Mouse (Mus musculus) midbrain, embryonic 15.5 days (tissue): ENCODE measurements around the gene Myo10. TPM values are rescaled to one million over a fixed set of nuclear protein-coding genes. Genes with fewer than 3 reads are reported as not detected.

Experiments used
- ATAC-seq: fragments of 200-750 bp; cut with Nextera tagmentation; replicated peaks from 2 replicates; pipeline ENCODE4 v1.8.0; 2017; ENCODE audit warnings: moderate TSS enrichment
- H3K27ac ChIP-seq: fragments of 300-500 bp; sonication (generic); 2 replicates; pipeline ENCODE4 v1.5.1; 2015; ENCODE audit warnings: mild to moderate bottlenecking, inconsistent platforms
- H3K27me3 ChIP-seq: fragments of 300-500 bp; sonication (generic); replicated peaks from 2 replicates; pipeline ENCODE4 v1.6.1; 2015; ENCODE audit warnings: inconsistent platforms
- H3K36me3 ChIP-seq: fragments of 300-500 bp; sonication (generic); replicated peaks from 2 replicates; pipeline ENCODE4 v1.6.1; 2015; ENCODE audit warnings: inconsistent platforms
- H3K4me1 ChIP-seq: fragments of 300-500 bp; sonication (generic); 2 replicates; pipeline ENCODE4 v1.6.1; 2015; ENCODE audit warnings: inconsistent platforms
- H3K4me2 ChIP-seq: fragments of 300-500 bp; sonication (generic); 2 replicates; pipeline ENCODE4 v1.6.1; 2015; ENCODE audit warnings: inconsistent platforms, mild to moderate bottlenecking, moderate library complexity
- H3K4me3 ChIP-seq: fragments of 300-500 bp; sonication (generic); 2 replicates; pipeline ENCODE4 v1.5.1; 2015; ENCODE audit warnings: mild to moderate bottlenecking, inconsistent platforms
- H3K9ac ChIP-seq: fragments of 300-500 bp; sonication (generic); 2 replicates; pipeline ENCODE4 v1.6.1; 2015; ENCODE audit warnings: mild to moderate bottlenecking, inconsistent platforms
- H3K9me3 ChIP-seq: fragments of 300-500 bp; sonication (generic); 2 replicates; pipeline ENCODE4 v1.6.1; 2016; ENCODE audit warnings: inconsistent platforms
- WGBS: fragments of 180-500 bp; shearing (Covaris S2); methylation state at CpG from one replicate; pipeline ENCODE4 v1.1.7; 2015; ENCODE audit warnings: mixed read lengths; 5-methylcytosine and 5-hydroxymethylcytosine counted together
- polyA plus RNA-seq: library from polyadenylated mRNA; unstranded; fragments of >200 nt; fragmentation: Nextera tagmentation; extraction: Ambion mirVana; gene quantifications from 2 replicates; pipeline ENCODE4 v1.2.1, GENCODE M21; 2015

Myo10 gene
- polyA plus RNA-seq, 1 experiment from 2014 or later = 28.1 TPM

DNA sequence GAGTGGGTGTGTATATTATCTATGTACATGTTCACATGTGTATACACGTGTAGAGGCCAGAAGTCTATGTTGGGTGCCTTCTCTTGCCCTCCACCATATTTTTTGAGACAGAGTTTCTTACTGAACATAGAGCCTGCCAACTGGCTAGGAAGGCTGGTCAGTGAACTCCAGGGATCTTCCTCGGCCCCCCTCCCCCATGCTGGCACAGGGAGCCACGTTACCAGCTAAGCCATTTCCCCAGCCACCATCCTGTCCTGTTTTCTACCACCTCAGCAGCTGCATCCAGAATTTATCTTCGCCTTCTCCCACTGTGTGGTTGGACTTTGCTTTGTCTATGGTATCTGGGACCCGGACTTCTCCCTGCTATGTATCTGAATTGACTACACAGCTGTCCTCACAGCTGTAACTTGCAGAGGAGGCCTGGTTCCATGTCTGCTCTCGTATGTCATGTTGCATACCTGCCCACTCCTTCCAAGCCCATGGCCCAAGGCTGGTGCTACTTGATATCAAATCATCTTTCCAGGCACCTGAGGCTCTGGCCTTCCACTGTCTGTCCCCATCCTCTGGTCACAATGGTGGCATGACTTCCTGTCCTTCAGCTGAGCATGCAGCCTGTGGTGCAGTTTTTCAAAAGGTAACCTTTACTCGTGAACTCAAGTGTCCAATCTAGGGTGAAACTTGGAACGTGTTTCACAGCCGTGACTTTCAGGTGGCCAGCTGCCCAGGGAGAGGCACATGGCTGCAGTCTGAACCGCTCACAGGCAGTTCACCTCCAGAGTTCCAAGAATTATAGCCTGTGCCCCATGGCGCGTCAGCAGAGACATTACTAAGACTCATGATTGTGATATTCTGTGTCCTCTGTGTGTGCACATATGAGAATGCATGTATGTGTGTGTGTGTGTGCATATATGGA lies 18.8 kb downstream of the Myo10 start:
- no peak overlapping the region for H3K27ac ChIP-seq
- H3K4me3 ChIP-seq = no peak overlapping the region
- no peaks in the 10 kb centered on the region for H3K36me3 ChIP-seq
- no peak overlapping the region for H3K9ac ChIP-seq
- no peaks in the 10 kb centered on the region for H3K4me1 ChIP-seq
- no peaks in the 10 kb centered on the region for H3K9me3 ChIP-seq
- 87% methylated on average over 12 of the region's 12 CpGs for WGBS
- H3K27me3 ChIP-seq = no peaks in the 10 kb centered on the region
- H3K4me2 ChIP-seq = no peak overlapping the region
- ATAC-seq = no peak

DNA sequence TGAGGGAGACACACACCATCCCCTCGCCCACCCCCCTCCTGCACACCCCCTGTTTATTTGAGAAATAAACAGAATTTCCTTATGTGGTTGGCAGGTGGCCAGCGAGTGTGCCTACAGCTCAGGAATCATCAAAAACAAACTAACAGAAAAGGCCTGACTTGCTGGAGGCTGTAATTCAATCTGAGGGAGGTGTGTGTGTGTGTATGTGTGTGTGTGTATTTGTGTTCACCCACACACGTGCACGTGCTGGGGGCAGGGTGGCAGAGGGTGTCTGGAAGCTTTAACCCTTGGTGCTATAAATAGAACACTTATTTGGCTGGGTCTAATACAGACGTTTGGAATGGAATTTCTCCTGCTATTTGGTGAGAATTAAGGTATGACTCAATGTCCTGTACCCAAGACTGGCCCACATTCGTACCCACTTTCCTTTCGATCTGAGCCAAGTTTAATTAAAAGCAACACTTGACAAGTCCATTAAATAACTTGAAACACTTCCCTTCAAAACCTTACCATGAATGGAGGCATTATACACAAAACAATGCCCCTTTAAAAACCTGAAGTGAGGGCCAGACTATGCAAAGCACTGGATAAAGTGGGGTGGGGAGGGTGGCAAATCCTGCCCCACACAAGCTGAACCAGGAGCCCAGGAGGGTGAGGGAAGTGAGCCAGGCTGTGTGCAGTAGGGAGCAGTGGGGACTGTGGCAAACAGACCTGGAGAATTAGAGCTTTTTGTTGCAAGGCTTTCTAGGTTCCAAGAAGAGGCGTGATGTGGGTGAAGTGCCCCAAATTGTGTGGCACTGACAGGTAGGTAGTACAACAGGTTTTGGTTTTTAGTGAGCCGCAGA lies 20.1 kb downstream of the Myo10 start:
- H3K9ac ChIP-seq = no peak overlapping the region
- WGBS = 43% methylated on average over 9 of the region's 9 CpGs
- H3K36me3 ChIP-seq = no peaks in the 10 kb centered on the region
- H3K4me1 ChIP-seq = no peaks in the 10 kb centered on the region
- H3K4me3 ChIP-seq = no peak overlapping the region
- no peaks in the 10 kb centered on the region for H3K9me3 ChIP-seq
- H3K4me2 ChIP-seq = no peak overlapping the region
- no peaks in the 10 kb centered on the region for H3K27me3 ChIP-seq
- ATAC-seq = 0 out of 2 replicates have a peak, but pooled peaks have one; percentile 58
- H3K27ac ChIP-seq = no peak overlapping the region

DNA sequence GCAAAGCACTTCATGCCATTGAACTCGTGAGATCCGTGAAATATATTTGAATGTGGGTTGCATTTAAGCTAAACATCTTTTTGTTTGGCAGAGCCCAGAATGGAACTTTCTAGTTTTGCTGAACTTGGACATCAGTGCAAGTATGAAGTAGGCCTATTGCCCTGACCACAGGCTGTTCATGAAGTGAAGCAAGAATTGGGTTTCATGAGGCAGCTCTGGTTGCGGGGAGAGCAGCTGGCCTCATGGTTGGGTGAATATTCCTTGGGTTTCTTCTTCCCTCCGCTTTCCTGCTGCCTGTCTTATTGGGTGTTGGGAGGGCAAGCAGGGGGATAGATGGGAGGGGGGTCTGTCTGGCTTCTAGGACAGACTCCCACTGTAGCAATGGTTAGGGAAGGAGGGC lies 23.5 kb downstream of the Myo10 start:
- Histone ChIP-seq H3K9me3 (no peaks in the 10 kb centered on the region), H3K4me3 (no peak overlapping the region), H3K4me2 (no peak overlapping the region), H3K36me3 (no peaks in the 10 kb centered on the region), H3K27me3 (no peaks in the 10 kb centered on the region), H3K9ac (no peak overlapping the region), H3K4me1 (no peaks in the 10 kb centered on the region), H3K27ac (no peak overlapping the region)
- 89% methylated on average over 4 of the region's 4 CpGs for WGBS
- no peak for ATAC-seq

DNA sequence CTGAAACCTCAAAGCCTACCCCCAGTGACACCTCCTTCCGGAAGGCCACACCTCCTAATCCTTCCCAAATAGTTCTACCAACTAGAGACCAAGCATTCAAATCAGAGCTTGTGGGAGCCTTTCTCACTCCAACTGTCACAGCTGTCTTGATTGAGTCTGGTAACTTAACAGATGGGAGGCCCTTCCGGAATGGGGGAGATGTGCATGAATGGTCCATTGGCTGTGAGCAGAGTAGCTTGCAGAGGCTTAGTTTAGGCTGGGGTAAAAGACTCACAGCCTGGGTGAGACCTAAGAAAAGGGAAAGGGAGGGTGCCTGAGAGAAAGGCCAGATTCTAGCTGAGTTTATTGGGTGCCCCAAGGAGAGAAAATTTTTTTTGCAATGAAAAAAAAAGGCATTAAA lies 26.0 kb downstream of the Myo10 start:
- H3K36me3 ChIP-seq = no peaks in the 10 kb centered on the region
- H3K9ac ChIP-seq = no peak overlapping the region
- H3K4me2 ChIP-seq = no peak overlapping the region
- H3K4me3 ChIP-seq = no peak overlapping the region
- no peaks in the 10 kb centered on the region for H3K4me1 ChIP-seq
- 68% methylated on average over 2 of the region's 2 CpGs for WGBS
- no peak overlapping the region for H3K27ac ChIP-seq
- no peak for ATAC-seq
- no peaks in the 10 kb centered on the region for H3K9me3 ChIP-seq
- H3K27me3 ChIP-seq = no peaks in the 10 kb centered on the region

DNA sequence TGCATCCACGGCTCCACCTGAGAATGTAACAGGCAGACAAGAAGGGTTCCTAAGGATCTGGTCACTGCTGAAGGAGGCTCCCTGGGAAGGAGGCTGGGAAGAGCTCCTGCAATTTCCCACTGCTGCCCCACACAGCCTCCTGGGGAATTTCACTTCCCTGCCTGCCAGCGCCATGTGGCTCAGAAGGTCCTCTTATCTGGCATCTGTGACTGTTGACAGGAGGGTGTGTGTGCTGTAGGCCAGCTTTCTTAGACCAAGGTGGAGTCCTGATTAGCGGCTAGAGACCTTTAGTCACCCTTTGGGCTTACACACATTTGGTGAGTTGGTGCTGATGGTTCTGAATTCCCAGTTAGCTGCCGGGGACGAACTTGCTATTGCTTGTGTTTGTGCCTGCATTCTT lies 28.0 kb downstream of the Myo10 start:
- Histone ChIP-seq H3K9me3 (no peaks in the 10 kb centered on the region), H3K27ac (no peak overlapping the region), H3K4me2 (no peak overlapping the region), H3K36me3 (no peaks in the 10 kb centered on the region), H3K27me3 (no peaks in the 10 kb centered on the region), H3K4me1 (no peaks in the 10 kb centered on the region), H3K4me3 (no peak overlapping the region), H3K9ac (no peak overlapping the region)
- ATAC-seq = no peak
- 81% methylated on average over 5 of the region's 5 CpGs for WGBS

DNA sequence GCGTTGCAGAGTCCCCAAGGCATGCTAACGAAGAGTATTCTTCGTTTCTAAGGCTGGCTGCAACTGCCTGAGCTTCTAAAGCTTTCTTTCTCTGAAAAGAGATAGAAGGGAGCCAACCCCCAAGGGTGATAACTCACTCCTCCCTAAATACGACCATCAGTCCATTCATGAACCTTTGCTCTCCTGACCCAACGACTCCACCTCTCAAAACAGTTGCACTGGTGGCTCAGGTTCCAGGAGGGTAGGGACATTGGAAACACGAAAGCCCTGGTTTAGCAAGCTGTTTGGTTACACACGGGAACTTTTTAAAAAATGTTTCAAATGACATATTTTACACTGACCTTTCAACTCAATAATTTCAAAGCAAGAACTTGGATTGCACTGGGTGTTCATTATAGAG lies 29.5 kb downstream of the Myo10 start:
- Histone ChIP-seq H3K4me1 (no peaks in the 10 kb centered on the region), H3K4me2 (no peak overlapping the region), H3K9me3 (no peaks in the 10 kb centered on the region), H3K27ac (no peak overlapping the region), H3K4me3 (no peak overlapping the region), H3K27me3 (no peaks in the 10 kb centered on the region), H3K9ac (no peak overlapping the region), H3K36me3 (no peaks in the 10 kb centered on the region)
- no peak for ATAC-seq
- 58% methylated on average over 7 of the region's 7 CpGs for WGBS

DNA sequence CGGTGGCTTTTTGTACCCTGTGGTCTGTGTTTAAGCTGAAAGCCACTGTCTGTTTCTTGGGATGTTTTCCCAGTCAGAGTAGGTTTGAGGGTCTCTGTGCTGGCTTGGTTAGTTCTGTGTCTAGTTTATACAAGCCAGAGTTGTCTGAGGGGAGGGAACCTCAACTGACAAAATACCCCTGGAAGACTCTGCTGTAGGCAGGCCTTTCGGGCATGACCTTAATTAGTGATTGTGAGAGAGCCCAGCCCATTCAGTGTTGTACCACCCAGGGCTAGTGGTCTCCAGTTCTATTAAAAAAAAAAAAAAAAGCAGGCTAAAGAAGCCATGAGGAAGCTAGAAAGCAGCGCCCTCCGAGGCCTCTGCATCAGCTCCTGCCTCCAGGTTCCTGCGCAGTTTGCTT lies 30.0 kb downstream of the Myo10 start:
- H3K9ac ChIP-seq = no peak overlapping the region
- WGBS = 60% methylated on average over 5 of the region's 5 CpGs

DNA sequence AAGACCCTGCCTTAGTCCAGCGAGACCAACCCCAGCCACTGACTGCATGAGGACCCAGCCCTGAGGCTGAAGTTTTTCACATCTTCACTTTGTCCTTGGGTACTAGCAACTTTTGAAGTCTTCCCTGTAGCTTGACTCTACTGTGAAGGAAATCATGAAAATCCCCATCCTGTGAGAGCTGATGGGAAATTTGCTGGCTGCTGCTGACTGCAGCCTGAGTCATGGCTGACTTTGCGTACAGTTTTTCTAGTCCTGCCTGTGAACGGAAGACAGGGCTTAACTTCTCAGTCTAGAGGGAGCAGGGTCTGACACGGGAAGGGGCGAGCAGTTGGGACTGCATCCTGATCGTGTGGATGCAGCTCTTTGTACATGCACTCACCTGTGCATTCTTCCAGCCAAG lies 30.6 kb downstream of the Myo10 start:
- Histone ChIP-seq H3K27ac (no peak overlapping the region), H3K9me3 (no peaks in the 10 kb centered on the region), H3K4me3 (no peak overlapping the region), H3K36me3 (no peaks in the 10 kb centered on the region), H3K4me1 (no peaks in the 10 kb centered on the region), H3K9ac (no peak overlapping the region), H3K27me3 (no peaks in the 10 kb centered on the region), H3K4me2 (no peak overlapping the region)
- ATAC-seq = no peak
- WGBS = 86% methylated on average over 6 of the region's 6 CpGs

More for the DNA sequence above, 30.0 kb downstream of the Myo10 start:
- H3K4me1 ChIP-seq = no peaks in the 10 kb centered on the region
- ATAC-seq = no peak
- H3K4me3 ChIP-seq = no peak overlapping the region
- H3K9me3 ChIP-seq = no peaks in the 10 kb centered on the region
- no peaks in the 10 kb centered on the region for H3K36me3 ChIP-seq
- no peaks in the 10 kb centered on the region for H3K27me3 ChIP-seq
- no peak overlapping the region for H3K27ac ChIP-seq
- no peak overlapping the region for H3K4me2 ChIP-seq

DNA sequence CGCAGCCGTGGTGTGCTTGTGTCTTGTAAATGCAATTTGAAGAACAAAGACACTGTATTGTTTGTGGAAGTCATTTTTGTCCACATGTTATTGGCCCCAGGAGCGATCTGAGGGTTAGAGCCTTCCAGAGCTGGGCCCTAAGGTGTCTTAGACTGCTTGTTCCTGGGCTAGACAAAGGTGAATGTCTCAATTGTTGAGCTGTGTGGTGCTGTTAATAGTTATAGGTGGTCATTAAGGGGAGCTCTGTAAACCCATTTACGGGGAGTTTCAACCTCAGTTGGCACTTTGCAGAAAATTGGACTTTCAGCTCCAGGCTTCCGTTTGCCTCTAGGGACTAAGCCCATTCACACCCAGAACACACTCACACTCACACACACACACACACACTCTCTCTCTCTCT lies 31.4 kb downstream of the Myo10 start:
- ATAC-seq = no peak
- 81% methylated on average over 5 of the region's 5 CpGs for WGBS

DNA sequence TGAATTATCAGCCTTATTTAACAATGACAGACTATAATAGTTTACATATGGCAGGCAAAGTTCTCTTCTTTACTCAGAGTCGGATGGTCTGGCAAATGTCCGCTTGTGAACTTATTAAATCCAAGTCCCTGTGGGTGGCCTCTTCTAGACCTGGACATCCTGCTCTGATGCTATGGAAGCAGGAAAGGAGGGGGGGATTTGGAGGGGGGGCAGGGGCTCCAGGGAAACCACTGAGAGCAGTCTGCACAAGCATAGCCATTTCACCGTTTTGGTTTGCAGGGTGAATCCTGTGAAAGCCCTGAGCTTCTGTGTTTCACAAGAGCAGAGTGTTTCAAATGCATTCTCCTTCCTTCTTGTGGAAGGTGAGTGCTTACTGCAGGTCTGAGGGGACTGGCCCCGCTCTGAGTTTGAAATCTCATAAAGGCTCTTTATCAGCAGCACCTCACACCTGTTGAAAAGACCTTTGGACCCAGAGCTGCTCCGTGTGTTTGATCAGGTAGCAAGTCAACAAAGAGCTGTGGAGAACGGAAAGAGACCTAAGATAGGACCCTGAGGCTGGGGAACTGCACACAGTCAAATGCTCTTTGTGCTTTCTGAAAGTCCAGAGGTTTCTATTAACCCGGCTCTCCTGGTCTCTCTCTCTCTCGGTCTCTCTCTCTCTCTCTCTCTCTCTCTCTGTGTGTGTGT lies 40.7 kb downstream of the Myo10 start:
- 50% methylated on average over 8 of the region's 8 CpGs for WGBS
- ATAC-seq = no peak

More for the DNA sequence above, 31.4 kb downstream of the Myo10 start:
- Histone ChIP-seq H3K27ac (no peak overlapping the region), H3K4me2 (no peak overlapping the region), H3K27me3 (no peaks in the 10 kb centered on the region), H3K9ac (no peak overlapping the region), H3K4me1 (no peaks in the 10 kb centered on the region), H3K36me3 (no peaks in the 10 kb centered on the region), H3K4me3 (no peak overlapping the region), H3K9me3 (no peaks in the 10 kb centered on the region)

DNA sequence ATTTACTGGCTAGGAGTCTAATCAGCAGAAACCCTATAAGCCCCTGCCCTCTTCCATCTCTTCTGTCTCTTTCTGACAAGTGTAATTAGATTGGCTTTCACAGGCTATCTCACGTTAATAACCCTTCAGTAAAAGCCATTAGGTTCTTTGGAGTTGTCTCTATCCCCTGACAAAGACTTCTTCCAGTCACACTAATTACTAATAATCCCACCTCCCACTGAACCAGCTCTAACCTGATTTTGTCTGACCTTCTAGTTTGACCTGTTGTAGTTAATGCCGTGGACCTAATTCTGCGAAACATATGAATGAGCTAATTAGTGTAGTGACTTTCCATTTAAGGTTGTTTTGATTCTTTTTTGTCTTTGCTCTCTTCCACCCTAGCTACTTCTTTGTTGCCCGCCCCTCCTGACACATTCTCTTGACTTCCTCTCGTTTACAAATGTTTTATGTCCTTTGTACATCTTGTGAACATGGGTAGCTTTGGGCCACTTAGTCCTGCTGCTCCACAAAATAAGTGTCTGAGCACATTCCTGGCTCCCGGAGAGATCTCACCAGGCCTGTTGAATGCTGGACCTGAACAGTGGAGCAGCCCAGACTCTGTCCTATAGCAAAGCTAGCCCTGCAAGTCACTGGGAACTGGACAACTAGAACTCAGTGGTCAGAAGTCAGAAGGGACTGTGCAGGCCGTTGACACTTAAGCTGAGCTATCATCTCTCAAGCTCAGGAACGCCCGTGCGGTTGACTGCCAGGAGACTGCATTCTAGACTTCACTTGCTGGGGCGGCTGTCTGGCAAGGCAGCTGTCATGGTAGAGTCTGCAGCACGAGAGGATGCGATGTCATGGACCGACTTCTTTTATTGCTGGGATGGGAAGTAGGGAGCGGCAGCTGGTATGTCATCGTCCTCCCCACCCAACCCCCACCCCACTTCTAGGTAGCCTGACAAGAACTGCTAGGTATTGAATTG lies 47.2 kb downstream of the Myo10 start:
- no peak for ATAC-seq
- Histone ChIP-seq H3K9ac (no peak overlapping the region), H3K4me3 (no peak overlapping the region), H3K27ac (no peak overlapping the region), H3K9me3 (no peaks in the 10 kb centered on the region), H3K27me3 (no peaks in the 10 kb centered on the region), H3K4me2 (no peak overlapping the region), H3K4me1 (peaks cover 13% of the 10 kb centered on the region), H3K36me3 (no peaks in the 10 kb centered on the region)
- WGBS = 48% methylated on average over 16 of the region's 16 CpGs

More for the DNA sequence above, 40.7 kb downstream of the Myo10 start:
- Histone ChIP-seq H3K36me3 (no peaks in the 10 kb centered on the region), H3K27ac (no peak overlapping the region), H3K4me3 (no peak overlapping the region), H3K4me2 (no peak overlapping the region), H3K4me1 (0 out of 2 replicates have a peak, but pooled peaks cover 2% of the 10 kb centered on the region), H3K27me3 (no peaks in the 10 kb centered on the region), H3K9ac (no peak overlapping the region), H3K9me3 (no peaks in the 10 kb centered on the region)
